Mouse (Mus musculus): ENCODE results near the gene Rbm19. TPM values are rescaled to one million over a fixed set of nuclear protein-coding genes. Genes with fewer than 3 reads are reported as not detected.
A peak's percentile ranks its signal among the peaks of the same experiment; 100 is the strongest.

The Rbm19 gene
- polyA plus RNA-seq, 1 experiment from 2014 or later: 32.0 TPM

DNA sequence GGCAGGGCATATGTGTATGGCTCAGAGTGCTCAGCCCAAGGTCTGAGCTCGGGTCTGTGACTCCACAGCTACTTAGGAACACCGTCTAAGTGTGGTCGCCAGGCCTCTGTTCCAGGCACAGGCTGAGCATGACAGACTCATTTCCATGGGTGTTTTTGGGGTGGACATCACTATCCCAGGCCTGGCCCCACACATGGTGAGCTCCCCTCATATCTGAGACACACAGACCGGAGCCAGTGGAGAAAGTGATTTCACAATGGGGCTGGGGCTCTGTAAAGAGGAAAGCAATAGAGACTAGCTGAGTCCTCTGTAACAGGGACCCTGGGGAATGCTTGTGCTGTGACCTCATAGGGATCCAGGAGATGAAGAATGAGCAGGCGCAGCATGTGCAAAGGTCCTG is 20.8 kb downstream of the Rbm19 start:
- Histone ChIP-seq H3K36me3 (peaks cover 62% of the 10 kb centered on the region), H3K4me1 (peaks cover 22% of the 10 kb centered on the region), H3K4me3 (no peak overlapping the region), H3K27me3 (ENCODE audit: low read depth, poor library complexity, severe bottlenecking) (peaks cover 48% of the 10 kb centered on the region), H3K27ac (replicated peaks) (peak overlapping the region; percentile 66), H3K9me3 (replicated peaks) (no peaks in the 10 kb centered on the region)
- DNase-seq (ENCODE audit: low spot score): no peak
- 91% methylated on average over 5 of the region's 5 CpGs for WGBS

DNA sequence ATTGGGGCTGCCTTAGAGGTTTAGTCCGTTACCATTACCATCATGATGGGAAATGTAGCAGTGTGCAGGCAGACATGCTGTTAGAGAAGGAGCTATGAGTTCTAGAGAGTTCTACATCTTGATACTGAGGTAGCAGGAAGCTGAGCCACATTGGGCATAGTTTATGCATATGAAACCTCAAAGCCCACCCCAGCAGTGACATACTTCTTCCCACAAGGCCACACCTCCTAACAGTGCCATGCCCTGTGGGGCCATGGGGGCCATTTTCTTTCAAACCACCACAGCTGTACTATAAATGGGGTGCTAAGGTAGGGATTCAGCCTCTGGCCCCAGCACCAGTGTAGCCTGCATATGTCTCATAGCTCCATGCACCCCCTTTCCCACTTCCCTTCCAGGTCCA is 21.6 kb downstream of the Rbm19 start:
- H3K4me1 ChIP-seq: peaks cover 22% of the 10 kb centered on the region
- 0 out of 2 replicates have a peak overlapping the region, but pooled peaks have one; percentile 11 for H3K4me3 ChIP-seq
- H3K36me3 ChIP-seq: peaks cover 61% of the 10 kb centered on the region
- H3K9me3 ChIP-seq (replicated peaks): no peaks in the 10 kb centered on the region
- peak overlapping the region; percentile 63; the same call in 1 of the 2 replicates for H3K27ac ChIP-seq (replicated peaks)
- WGBS: 97% methylated on average over 1 of the region's 1 CpGs
- H3K27me3 ChIP-seq (ENCODE audit: low read depth, poor library complexity, severe bottlenecking): peaks cover 56% of the 10 kb centered on the region
- DNase-seq (ENCODE audit: low spot score): no peak

DNA sequence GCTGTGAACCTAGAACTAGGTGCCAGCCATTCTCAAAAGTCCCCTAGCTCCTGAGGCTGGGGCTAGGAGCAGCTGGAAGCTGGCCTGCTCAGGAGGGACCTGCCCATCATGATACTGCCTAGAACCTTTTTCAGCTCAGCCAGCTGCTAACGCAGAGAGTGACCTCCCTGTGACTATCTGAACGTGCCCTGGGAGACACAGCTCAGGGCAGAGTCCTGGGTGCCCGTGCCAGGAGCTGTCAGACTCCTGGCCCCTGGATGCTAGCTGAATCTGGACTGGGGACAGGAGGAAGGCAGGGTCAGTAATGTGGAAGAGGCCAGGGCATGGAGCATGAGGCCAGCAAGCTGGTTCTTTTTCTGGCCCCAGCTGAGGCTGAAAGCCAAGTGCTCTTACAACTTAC is 22.1 kb downstream of the Rbm19 start:
- Histone ChIP-seq H3K27me3 (ENCODE audit: low read depth, poor library complexity, severe bottlenecking) (peaks cover 61% of the 10 kb centered on the region), H3K4me3 (no peak overlapping the region), H3K9me3 (replicated peaks) (no peaks in the 10 kb centered on the region), H3K4me1 (peaks cover 22% of the 10 kb centered on the region), H3K27ac (replicated peaks) (peak overlapping the region; percentile 63), H3K36me3 (peaks cover 61% of the 10 kb centered on the region)
- 90% methylated on average over 3 of the region's 3 CpGs for WGBS
- no peak for DNase-seq (ENCODE audit: low spot score)

DNA sequence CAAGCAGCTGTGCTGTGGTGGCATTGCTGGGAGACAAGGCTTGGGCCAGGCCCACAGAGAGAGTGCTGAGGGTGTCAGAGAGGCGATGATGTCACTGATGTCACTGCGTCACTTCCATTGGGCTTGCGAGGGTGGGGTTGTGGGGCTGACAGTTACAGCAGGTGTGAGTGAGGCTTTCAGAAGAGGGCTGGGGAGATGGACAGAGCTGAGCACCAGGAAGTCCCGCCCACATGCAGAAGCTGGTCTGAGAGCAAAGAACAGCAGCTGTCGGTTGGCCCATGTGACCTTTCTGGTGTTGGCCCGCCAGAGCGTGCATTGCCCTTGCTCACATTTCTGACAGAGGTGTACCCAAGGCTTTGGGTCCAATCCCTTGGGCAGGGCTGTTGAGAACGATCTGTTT is 23.0 kb downstream of the Rbm19 start:
- 78% methylated on average over 8 of the region's 8 CpGs for WGBS

DNA sequence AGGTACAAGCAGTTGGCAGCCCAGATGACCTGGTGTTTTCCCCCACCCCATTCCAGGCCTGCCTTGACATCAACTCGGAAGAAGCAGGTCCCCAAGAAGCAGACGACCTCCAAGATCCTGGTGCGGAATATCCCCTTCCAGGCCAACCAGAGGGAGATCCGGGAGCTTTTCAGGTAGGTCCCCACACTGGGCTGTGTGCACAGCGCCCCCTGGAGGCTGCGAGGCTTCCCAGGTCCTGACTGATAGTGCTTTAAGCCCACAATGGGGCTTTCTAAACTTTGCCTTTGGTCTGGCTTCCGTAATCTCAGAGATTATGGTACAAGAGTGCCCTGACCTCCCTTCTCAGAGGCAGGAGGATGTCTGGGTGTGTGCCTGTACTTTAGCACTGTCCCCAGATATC is 27.7 kb downstream of the Rbm19 start:
- Histone ChIP-seq H3K27me3 (ENCODE audit: low read depth, poor library complexity, severe bottlenecking) (peaks cover 93% of the 10 kb centered on the region), H3K4me1 (peaks cover 30% of the 10 kb centered on the region), H3K4me3 (no peak overlapping the region), H3K27ac (replicated peaks) (no peak overlapping the region), H3K9me3 (replicated peaks) (no peaks in the 10 kb centered on the region), H3K36me3 (peaks cover 72% of the 10 kb centered on the region)
- DNase-seq (ENCODE audit: low spot score): peak; percentile 25
- 69% methylated on average over 7 of the region's 7 CpGs for WGBS

More for the DNA sequence above, 23.0 kb downstream of the Rbm19 start:
- DNase-seq (ENCODE audit: low spot score): peak; percentile 19
- peaks cover 65% of the 10 kb centered on the region for H3K36me3 ChIP-seq
- H3K4me1 ChIP-seq: peaks cover 22% of the 10 kb centered on the region
- H3K27me3 ChIP-seq (ENCODE audit: low read depth, poor library complexity, severe bottlenecking): peaks cover 69% of the 10 kb centered on the region
- H3K27ac ChIP-seq (replicated peaks): peak overlapping the region; percentile 63
- no peaks in the 10 kb centered on the region for H3K9me3 ChIP-seq (replicated peaks)
- no peak overlapping the region for H3K4me3 ChIP-seq

DNA sequence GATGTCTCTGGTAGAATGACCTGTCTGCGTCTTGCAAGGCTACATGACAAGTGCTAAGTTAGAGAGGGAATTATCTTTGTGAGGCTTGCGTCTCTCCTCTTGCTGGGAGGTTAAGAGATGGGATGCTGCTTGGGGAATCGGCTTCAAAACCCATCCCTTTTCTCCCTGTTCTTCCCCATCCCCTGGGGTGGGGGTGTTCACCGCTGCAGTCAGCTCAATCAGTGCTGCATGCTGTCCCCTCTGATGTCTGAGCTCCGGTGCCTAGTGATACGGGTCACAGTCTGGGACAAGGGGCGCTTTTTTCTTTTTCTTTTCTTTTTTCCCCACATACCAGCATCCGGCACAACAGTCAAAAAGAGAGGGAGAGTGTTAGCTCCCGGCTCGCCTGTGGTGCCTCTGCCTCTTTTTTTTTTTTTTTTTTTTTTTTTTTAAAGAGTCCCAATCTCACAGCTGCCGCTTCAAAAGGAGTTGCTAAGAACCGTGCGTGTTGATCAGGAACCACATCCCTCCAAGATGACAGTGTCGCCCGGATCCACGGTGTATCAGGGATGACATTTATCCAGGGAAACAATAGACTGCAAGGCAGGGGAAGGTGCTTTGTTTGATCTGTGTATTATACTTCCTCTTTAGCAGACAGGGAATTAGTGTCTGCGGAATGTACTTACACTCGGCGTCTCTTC is 29.2 kb downstream of the Rbm19 start:
- peaks cover 25% of the 10 kb centered on the region for H3K4me1 ChIP-seq
- WGBS: 43% methylated on average over 19 of the region's 19 CpGs
- peaks cover 95% of the 10 kb centered on the region for H3K27me3 ChIP-seq (ENCODE audit: low read depth, poor library complexity, severe bottlenecking)
- peak overlapping the region; percentile 29 for H3K4me3 ChIP-seq
- peaks cover 82% of the 10 kb centered on the region for H3K36me3 ChIP-seq
- DNase-seq (ENCODE audit: low spot score): peak; percentile 17
- H3K27ac ChIP-seq (replicated peaks): peak overlapping the region; percentile 65
- H3K9me3 ChIP-seq (replicated peaks): no peaks in the 10 kb centered on the region

DNA sequence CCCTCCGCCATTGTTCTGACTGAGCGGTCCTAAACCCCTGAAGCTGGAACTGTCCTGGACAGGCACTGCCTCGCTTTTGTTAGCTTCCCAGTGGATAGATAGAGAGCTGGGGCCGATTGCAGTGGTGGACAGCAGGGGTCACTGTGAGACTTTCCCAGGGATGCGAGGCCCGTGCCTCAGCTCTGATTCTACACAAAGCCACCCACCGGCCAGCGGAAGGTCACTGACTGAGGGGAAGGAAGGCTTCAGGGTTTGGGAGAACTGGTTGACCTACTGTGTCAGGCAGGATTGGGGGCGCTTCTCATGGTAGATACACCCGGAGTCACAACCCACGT is 29.8 kb downstream of the Rbm19 start:
- Histone ChIP-seq H3K4me1 (peaks cover 25% of the 10 kb centered on the region), H3K4me3 (peak overlapping the region; percentile 29), H3K27me3 (ENCODE audit: low read depth, poor library complexity, severe bottlenecking) (peaks cover 95% of the 10 kb centered on the region), H3K9me3 (replicated peaks) (no peaks in the 10 kb centered on the region), H3K36me3 (peaks cover 82% of the 10 kb centered on the region), H3K27ac (replicated peaks) (peak overlapping the region; percentile 65)
- DNase-seq (ENCODE audit: low spot score): peak; percentile 85
- WGBS: 37% methylated on average over 11 of the region's 11 CpGs

DNA sequence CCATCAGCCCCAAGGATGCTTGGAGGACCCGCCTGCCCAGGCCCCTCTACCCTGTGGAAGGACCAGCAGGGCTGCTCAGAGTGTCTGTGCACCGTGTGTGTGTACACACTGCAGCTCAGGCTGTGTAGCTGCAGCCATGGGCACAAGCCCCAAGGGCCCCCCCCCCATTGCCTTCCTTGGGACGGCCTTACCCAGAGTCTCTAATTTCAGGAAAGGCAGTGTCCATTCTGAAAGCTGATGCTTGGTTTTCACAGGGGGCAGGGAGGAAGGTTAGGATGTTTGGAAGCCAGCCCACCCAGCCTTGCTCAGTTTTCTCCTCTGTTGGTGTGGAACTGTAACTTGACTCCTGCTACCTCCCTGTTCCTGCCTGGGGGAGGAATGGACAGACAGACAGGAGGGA is 30.6 kb downstream of the Rbm19 start:
- 79% methylated on average over 3 of the region's 3 CpGs for WGBS
- no peak for DNase-seq (ENCODE audit: low spot score)
- Histone ChIP-seq H3K27me3 (ENCODE audit: low read depth, poor library complexity, severe bottlenecking) (peaks cover 95% of the 10 kb centered on the region), H3K9me3 (replicated peaks) (no peaks in the 10 kb centered on the region), H3K4me3 (no peak overlapping the region), H3K36me3 (peaks cover 75% of the 10 kb centered on the region), H3K27ac (replicated peaks) (peak overlapping the region; percentile 65; the same call in 1 of the 2 replicates), H3K4me1 (peaks cover 25% of the 10 kb centered on the region)

DNA sequence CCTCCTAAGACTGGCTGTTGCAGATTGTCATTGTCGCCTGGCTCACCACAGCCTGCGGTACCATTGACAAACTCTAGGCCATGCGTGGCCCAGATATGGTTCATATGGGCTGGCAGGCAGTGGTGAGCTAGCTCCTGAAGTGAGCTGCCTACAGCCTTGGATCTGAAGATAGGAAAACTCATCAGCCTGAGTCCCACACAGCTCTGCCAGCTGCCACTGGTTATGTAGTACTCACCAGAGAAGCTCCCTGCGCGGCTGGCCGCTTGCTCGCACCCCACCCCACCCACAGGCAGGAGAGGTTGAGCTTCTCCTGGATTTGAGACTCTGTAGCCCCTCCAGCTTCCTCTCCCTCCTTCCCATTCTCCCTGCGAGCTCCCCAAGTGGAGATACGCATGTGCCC is 32.0 kb downstream of the Rbm19 start:
- Histone ChIP-seq H3K9me3 (replicated peaks) (no peaks in the 10 kb centered on the region), H3K27ac (replicated peaks) (no peak overlapping the region), H3K4me3 (no peak overlapping the region), H3K36me3 (peaks cover 62% of the 10 kb centered on the region), H3K4me1 (peaks cover 25% of the 10 kb centered on the region), H3K27me3 (ENCODE audit: low read depth, poor library complexity, severe bottlenecking) (peaks cover 95% of the 10 kb centered on the region)
- 94% methylated on average over 9 of the region's 9 CpGs for WGBS
- DNase-seq (ENCODE audit: low spot score): no peak

DNA sequence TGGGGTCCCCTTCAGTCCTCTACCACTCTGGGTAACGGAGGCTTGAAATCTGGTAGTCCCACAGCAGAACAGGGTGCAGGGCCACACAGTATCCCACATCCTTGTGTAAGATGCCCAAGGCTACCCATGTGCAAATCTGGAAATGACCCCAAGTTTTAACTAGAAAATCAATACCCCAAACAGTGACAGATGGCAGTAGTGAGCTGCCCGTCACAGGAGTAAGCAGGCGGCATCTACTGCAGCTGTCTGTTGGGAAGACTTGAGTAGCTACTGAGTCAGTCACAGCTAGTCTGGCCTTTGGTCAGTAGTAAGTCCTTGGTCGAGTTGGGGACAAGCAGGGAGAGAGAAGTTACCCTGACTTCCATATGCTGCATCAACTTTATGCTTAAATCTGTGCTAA is 34.9 kb downstream of the Rbm19 start:
- Histone ChIP-seq H3K4me3 (no peak overlapping the region), H3K4me1 (peaks cover 34% of the 10 kb centered on the region), H3K9me3 (replicated peaks) (no peaks in the 10 kb centered on the region), H3K27me3 (ENCODE audit: low read depth, poor library complexity, severe bottlenecking) (peaks cover 85% of the 10 kb centered on the region), H3K27ac (replicated peaks) (no peak overlapping the region), H3K36me3 (peaks cover 41% of the 10 kb centered on the region)
- DNase-seq (ENCODE audit: low spot score): no peak
- 78% methylated on average over 4 of the region's 4 CpGs for WGBS

DNA sequence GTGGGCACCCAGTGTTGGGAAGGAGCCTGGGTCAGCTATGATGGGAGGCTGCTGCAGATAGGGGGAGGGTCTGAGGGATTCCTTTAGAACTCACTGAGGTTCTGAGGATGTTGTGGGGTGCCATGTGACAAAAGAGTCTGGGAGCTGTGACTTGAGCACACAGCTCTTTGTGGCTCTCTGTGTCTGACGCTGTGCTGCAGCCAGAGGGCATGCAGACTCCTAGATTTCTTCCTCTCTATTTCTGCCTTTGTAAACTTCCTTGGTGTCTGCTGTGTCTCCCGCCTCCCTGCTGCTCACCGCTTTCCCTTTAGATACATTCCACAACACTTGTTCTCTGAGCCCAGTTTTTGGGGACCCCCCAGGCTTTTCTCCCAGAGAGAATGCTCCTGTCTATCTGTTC is 36.9 kb downstream of the Rbm19 start:
- Histone ChIP-seq H3K9me3 (replicated peaks) (no peaks in the 10 kb centered on the region), H3K4me1 (peaks cover 29% of the 10 kb centered on the region), H3K27ac (replicated peaks) (0 out of 2 replicates have a peak overlapping the region, but pooled peaks have one; percentile 23), H3K27me3 (ENCODE audit: low read depth, poor library complexity, severe bottlenecking) (peaks cover 75% of the 10 kb centered on the region), H3K36me3 (peaks cover 28% of the 10 kb centered on the region), H3K4me3 (no peak overlapping the region)
- DNase-seq (ENCODE audit: low spot score): no peak
- 87% methylated on average over 3 of the region's 3 CpGs for WGBS

DNA sequence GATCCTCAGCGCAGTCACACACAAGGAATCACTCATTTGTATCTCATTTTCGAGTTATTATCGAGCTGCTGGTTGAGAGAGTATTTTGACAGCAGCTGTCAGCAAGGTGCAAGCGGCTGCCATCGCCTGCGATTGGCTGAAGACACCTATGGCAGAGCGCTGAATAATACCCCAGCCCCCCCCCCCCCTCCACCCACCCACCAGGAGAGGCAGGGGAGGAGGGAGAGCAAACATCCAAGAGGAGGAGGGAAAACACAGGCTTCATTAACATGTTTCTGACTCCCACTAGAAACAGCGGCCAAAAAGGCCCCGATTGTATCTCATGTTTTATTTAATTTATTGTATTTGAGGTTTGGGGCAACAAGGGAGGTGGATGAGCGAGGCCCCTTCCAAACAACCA is 39.4 kb downstream of the Rbm19 start:
- Histone ChIP-seq H3K36me3 (peaks cover 5% of the 10 kb centered on the region; the same call in 1 of the 2 replicates), H3K4me1 (peaks cover 39% of the 10 kb centered on the region), H3K27ac (replicated peaks) (0 out of 2 replicates have a peak overlapping the region, but pooled peaks have one; percentile 66), H3K4me3 (no peak overlapping the region), H3K9me3 (replicated peaks) (no peaks in the 10 kb centered on the region), H3K27me3 (ENCODE audit: low read depth, poor library complexity, severe bottlenecking) (peaks cover 50% of the 10 kb centered on the region)
- DNase-seq (ENCODE audit: low spot score): no peak
- WGBS: 80% methylated on average over 10 of the region's 10 CpGs

DNA sequence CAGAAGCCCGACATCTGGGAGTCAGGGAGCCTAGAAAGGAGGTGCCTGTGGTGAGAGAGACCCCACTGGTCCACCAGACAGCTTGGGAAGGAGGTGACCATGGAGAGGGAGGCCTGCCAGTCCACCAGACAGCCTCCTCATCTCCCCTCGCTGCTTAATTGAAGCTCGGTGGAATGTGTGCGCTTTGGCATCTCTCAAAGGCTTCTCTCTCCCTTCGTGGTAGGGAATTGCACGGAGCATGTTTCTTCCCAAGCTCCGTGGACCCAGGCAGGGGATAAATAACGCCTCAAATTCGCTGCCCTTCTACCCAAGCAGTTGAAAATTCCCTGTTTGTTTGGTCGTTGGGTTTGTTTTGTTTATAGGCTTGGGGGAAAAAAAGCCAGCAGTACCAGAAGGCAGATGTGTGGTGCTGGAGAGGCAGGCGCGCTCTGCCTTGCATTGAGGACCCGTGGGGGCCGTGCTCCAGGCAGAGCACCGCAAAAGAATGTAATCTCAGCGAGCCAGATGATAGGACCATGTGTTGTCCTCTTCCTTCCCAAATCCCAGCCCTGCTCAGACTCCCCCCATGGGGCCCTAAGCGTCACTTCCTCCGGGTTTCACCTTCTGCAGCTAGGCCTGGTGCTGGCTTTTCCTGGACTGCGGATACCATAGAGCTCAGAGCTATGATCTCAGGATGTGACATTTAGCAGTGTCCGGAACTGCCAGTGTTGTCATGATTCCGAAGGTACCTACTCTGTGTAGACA is 40.1 kb downstream of the Rbm19 start:
- DNase-seq (ENCODE audit: low spot score): no peak
- H3K9me3 ChIP-seq (replicated peaks): no peaks in the 10 kb centered on the region
- 0 out of 2 replicates have a peak, but pooled peaks cover 4% of the 10 kb centered on the region for H3K36me3 ChIP-seq
- H3K4me3 ChIP-seq: no peak overlapping the region
- H3K27me3 ChIP-seq (ENCODE audit: low read depth, poor library complexity, severe bottlenecking): peaks cover 43% of the 10 kb centered on the region
- peaks cover 39% of the 10 kb centered on the region for H3K4me1 ChIP-seq
- WGBS: 80% methylated on average over 21 of the region's 21 CpGs
- peak overlapping the region; percentile 66; the same call in 1 of the 2 replicates for H3K27ac ChIP-seq (replicated peaks)

Data from midbrain, embryonic 10.5 days (tissue).